Mouse (Mus musculus) testis, postnatal 14 days (tissue): Measurements from ENCODE around the gene Rhcg.

Experiments
- DNase-seq: peaks from one replicate; pipeline ENCODE4 v3.0.0; 2021; ENCODE audit warnings: low spot score

The Rhcg gene

GRCm38 (mm10) chr7:79548893-79549555, 68.4 kb downstream of the Rhcg start:
- no peak for DNase-seq

GRCm38 (mm10) chr7:79547092-79547491, 70.4 kb downstream of the Rhcg start:
- DNase-seq, result peak; percentile 71

GRCm38 (mm10) chr7:79545066-79545400, 72.4 kb downstream of the Rhcg start:
- DNase-seq, result no peak

- DNase-seq, result no peak
These were observed 73.0 kb downstream of the Rhcg start for GRCm38 (mm10) chr7:79544281-79545065.
